Mouse (Mus musculus): ENCODE measurements around the gene Jade1.

The Jade1 gene

DNA sequence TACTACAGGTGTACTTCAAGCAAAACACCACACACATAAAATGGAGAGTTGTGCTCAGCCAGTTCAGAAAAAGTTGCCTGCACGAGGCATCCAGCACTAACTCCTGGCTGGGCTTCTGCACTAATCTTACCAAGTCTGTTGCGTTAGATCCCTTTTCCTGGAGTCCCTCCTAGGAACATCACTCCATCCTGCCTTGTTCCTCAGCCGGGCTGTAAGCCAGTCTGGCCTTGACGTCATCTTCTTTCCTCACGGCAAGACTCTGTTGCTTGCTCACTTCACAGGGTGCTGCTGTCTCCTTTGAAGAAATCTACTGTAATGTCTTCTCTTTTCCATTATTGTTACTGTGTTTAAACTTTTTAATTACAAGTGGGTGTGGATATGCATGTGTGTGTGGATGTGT is 20.4 kb downstream of the Jade1 start:
- no peak for DNase-seq (ENCODE audit: low read depth, low spot score)

- no peak for DNase-seq (ENCODE audit: low read depth, low spot score)
These were observed 21.7 kb downstream of the Jade1 start for GRCm38 (mm10) chr3:41577240-41577639.

- no peak for DNase-seq (ENCODE audit: low read depth, low spot score)
These were observed 24.3 kb downstream of the Jade1 start for GRCm38 (mm10) chr3:41579873-41580272.

GRCm38 (mm10) chr3:41580401-41581323 is 25.1 kb downstream of the Jade1 start:
- no peak for DNase-seq (ENCODE audit: low read depth, low spot score)

GRCm38 (mm10) chr3:41581436-41581835 is 25.9 kb downstream of the Jade1 start:
- DNase-seq (ENCODE audit: low read depth, low spot score), result no peak

DNA sequence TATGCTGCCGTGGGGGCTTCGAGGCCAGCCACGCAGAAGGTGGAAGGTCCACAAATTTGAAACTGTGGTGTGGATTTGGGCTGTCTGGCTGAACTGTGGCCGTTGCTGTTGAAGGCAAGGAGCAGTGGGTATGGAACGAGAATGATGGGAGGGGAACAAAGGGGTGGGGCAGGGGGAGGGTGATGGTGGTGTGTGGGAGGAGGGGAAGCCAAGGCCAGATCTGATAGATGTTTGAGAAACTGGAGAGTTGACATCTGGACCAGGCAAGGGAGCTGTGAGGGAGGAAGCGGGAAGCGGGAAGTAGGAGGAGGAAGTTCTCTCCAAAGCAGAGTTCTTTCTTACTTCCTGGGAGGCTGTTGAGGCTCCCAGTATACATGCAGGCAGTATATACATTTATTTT is 26.7 kb downstream of the Jade1 start:
- DNase-seq (ENCODE audit: low read depth, low spot score), result no peak

DNA sequence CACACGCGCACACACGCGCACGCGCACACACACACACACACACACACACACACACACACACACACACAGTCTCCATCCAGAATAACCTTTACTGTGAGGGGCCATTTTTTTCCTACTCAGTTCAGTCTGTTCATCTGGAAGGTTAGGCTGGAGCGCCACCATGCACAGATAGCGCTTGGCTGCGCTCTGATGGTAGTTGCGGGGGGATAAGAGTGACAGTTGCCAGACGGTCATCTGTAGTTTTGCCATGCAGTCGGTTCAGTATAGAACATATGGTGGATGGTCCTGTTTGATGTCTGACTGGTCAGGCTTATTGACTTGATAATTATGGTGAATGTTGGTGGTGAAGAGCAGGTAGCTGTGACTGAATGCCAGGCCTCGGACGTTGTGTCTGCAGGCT is 27.6 kb downstream of the Jade1 start:
- no peak for DNase-seq (ENCODE audit: low read depth, low spot score)

- no peak for DNase-seq (ENCODE audit: low read depth, low spot score)
These were observed 28.1 kb downstream of the Jade1 start for GRCm38 (mm10) chr3:41583621-41584020.

DNA sequence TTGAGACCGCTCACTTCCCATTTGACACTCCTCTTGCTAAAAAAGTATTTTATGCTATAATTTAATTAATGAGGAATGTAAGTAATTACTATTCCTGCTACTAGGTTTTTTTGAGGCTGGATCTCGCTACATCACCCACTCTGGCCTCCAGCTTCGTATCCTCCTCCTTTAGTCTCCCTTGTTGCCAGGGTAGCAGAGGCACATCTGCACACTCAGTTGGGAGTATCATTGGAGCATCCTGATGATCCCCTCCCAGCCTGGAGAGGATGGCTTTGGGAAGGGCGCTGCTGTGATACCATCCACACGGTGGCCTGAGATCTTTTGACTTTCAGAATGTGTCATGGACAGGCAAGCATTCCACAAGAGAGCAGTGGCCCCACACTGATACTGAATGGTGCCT is 30.0 kb downstream of the Jade1 start:
- peak; percentile 44 for DNase-seq (ENCODE audit: low read depth, low spot score)

GRCm38 (mm10) chr3:41586330-41586729 is 30.8 kb downstream of the Jade1 start:
- DNase-seq (ENCODE audit: low read depth, low spot score), result peak; percentile 58

DNA sequence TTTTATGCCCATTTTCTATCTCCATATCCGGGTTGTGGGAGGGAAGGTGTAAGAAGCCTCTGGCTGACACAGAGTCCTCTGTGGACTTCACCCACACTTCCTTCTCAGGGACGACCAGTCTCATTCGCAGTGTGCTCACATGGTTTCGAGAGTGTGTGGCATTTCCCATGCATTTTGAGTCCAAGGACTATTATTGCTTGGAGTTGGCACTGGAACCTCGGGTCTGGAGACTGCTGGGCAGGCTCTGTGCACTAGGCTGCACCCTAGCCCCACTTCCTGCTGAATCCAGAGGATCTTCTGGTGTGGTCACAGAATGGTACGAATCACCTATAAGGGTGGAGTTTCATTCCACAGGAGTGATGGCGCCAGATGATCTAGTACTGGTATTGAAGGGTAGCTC is 31.4 kb downstream of the Jade1 start:
- peak; percentile 83 for DNase-seq (ENCODE audit: low read depth, low spot score)

DNA sequence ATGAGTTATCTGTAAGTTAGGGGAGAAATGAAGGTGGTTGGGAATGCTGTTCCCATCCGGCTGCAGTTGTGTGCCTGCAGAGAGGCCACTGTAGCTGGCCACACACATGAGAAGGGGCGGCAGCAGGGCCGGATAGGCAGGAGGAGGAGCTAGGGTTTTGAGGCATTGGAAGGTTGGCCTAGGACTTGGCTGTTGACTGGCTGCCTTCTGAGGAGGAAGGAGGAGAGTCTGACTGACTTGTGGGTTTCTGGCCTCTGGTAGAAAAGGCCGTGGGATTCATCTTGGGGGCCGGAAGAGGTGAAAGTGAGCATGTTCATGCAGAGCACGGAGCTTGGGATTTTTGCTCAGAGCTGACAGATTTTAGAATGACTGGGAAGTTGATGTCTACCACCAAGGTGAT is 32.1 kb downstream of the Jade1 start:
- DNase-seq (ENCODE audit: low read depth, low spot score), result no peak

- DNase-seq (ENCODE audit: low read depth, low spot score), result no peak
These were observed 33.0 kb downstream of the Jade1 start for GRCm38 (mm10) chr3:41588495-41588894.

- DNase-seq (ENCODE audit: low read depth, low spot score), result no peak
These were observed 33.8 kb downstream of the Jade1 start for GRCm38 (mm10) chr3:41589246-41589914.

DNA sequence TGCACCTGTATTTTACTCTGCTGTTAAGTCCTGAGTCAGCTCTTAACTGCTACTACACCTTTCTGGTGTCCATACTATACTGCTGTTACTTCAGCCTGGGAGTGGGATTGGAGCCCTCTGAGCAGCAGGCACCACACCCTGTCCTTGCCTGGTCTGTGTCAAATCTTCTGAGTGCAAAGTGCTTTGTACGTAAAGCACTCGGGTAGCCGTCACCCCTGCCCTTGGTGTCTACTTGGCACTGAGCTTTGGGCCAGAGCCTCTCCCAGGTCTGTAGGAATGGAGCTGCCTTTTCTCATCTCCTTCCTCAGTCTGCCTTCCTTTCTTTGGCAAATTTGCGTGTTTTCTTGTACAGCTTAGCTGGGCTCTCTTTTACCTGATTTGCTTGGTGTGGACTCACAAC is 34.5 kb downstream of the Jade1 start:
- DNase-seq (ENCODE audit: low read depth, low spot score), result no peak

- no peak for DNase-seq (ENCODE audit: low read depth, low spot score)
These were observed 35.4 kb downstream of the Jade1 start for GRCm38 (mm10) chr3:41590695-41591559.

GRCm38 (mm10) chr3:41591651-41592170 is 36.2 kb downstream of the Jade1 start:
- DNase-seq (ENCODE audit: low read depth, low spot score), result peak; percentile 43

DNA sequence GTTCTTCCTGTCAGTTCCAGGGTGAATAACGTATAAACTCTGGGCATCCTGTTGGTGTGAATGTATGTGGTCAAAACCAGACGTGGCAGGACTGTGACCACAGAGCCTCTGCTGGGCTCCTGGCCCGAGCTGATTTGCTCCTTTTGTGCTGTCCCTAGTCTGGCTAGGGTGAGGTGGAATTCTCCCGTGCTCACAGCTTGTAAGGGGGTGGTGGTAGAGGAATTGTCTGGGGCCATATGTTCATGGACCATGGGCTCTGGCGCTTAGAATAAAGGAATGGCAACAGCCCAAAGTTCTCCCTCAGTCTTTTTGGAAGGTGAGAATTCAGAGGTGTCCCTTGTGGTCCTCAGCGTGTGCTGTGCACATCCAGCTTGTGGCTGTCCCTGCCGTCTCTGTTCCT is 37.3 kb downstream of the Jade1 start:
- DNase-seq (ENCODE audit: low read depth, low spot score), result no peak

DNA sequence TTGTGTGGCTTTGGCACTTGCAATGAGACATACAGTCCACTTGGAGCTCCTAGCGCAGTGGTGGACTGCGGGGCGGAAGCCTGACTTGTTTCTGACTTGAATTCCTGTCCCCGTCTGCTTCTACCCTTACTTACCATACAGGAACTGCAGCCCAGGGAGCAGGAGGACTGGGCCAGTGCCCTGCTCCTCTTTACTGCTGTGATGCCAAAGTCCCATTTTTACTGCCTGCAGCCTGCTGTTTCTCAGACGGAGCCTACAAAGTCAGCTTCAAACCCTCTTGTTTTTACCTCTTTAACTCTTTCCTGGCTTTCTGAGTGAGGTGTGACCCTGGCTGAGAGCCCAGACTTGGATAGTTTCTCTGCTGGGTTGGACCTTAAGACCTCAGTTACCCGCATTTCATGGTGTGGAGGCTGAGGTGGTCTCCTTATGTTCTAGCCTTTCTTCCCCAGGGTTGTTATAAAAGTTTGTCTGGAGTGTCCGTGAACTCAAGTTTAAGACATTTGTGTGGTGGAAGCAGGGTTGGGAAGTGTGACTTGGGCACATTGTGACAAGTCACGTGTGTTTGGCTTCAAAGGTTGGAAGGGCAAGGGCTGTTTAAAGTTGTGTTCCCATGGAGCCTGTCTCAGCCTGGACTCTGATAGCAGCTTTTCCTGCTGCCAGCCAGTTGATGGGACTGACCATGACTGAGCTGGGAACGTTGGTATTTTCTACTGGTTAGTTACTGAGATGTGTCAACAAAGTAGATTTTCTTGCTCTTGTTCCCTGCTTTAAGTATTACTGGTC is 38.8 kb downstream of the Jade1 start:
- DNase-seq (ENCODE audit: low read depth, low spot score), result no peak

- no peak for DNase-seq (ENCODE audit: low read depth, low spot score)
These were observed 39.5 kb downstream of the Jade1 start for GRCm38 (mm10) chr3:41595010-41595409.

DNA sequence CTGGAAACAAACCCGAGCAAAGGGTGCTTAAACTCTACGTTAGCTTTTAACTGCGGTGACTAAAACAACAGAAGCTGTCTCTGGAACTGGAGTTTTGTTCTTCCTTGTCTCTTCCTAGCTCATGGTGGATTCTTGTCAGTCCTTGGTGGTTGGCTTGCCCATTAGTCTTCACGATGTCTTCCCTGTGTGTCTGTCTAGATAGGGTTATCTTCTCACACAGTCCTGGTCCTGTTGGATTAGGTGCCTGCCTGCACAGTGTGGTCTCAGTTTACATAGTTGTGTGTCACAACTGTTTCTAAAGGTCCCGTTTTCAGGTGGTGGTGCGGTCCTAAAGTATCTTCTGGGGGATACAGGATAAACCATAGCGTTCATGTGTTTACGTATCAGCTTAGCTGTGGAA is 41.5 kb downstream of the Jade1 start:
- DNase-seq (ENCODE audit: low read depth, low spot score), result no peak

Measured in 3T3-L1 (cell line).